Mouse (Mus musculus) gastrocnemius, postnatal 10 days (tissue): Measurements from ENCODE around the gene Slc41a2. TPM values are rescaled to one million over a fixed set of nuclear protein-coding genes. Genes with fewer than 3 reads are reported as not detected.
A peak's percentile ranks its signal among the peaks of the same experiment; 100 is the strongest.

ENCODE experiments used
- DNase-seq: peaks from one replicate; pipeline ENCODE4 v3.0.0; 2021; ENCODE audit warnings: mixed read lengths
- total RNA-seq, 2 experiments: library from RNA; stranded (reverse); gene quantifications; 2 replicates each; pipeline ENCODE4 v1.2.3; 2021

The Slc41a2 gene
- total RNA-seq, 2 experiments from 2014 or later: 1.6 to 2.7 TPM

- DNase-seq: peak; percentile 25
Measured at GRCm38 (mm10) chr10:83184480-83185069, 153.1 kb downstream of the Slc41a2 start.

GRCm38 (mm10) chr10:83183634-83184479 lies 153.8 kb downstream of the Slc41a2 start:
- no peak for DNase-seq

GRCm38 (mm10) chr10:83182573-83182960 lies 155.1 kb downstream of the Slc41a2 start:
- DNase-seq: peak; percentile 82

GRCm38 (mm10) chr10:83181831-83182572 lies 155.7 kb downstream of the Slc41a2 start:
- no peak for DNase-seq

Other genes starting within 250 kb of the Slc41a2 start
- gene D10Wsu102e, start 22.3 kb upstream of the Slc41a2 start, total RNA-seq: under 1 TPM; 0.78 to 0.90 TPM
- gene Aldh1l2, start 196.3 kb upstream of the Slc41a2 start, total RNA-seq: 10 to 100 TPM in 1 of 2 experiments, 1 to 10 TPM in 1; 9.2 to 14.2 TPM
- gene Washc4, start 205.9 kb upstream of the Slc41a2 start, total RNA-seq: 10 to 100 TPM; 13.7 to 17.7 TPM